Mouse (Mus musculus) MEL-GATA-1-ER (cell line): ENCODE data around the gene Vmn1r113.
"Not testable (repeated sequence)": the region's sequence is repeated elsewhere in the genome, so short reads cannot be mapped to it uniquely, and the experiment has no call there.

Experiments
- DNase-seq: peaks from one replicate; pipeline ENCODE4 v3.0.0-alpha.2; 2012; ENCODE audit warnings: low read depth; ENCODE audit errors: extremely low read depth

Gene Vmn1r113

GRCm38 (mm10) chr7:20786985-20787384 lies at the start of gene Vmn1r113:
Gene Vmn1r113 (plus strand): TSS chr7:20787285.
- DNase-seq = not testable (repeated sequence)

GRCm38 (mm10) chr7:20770885-20771284 lies 16.2 kb upstream of the Vmn1r113 start, which contains the start of gene Vmn1r112:
Gene Vmn1r112 (plus strand): TSS chr7:20771185.
- DNase-seq = not testable (repeated sequence)

- not testable (repeated sequence) for DNase-seq
Observed at GRCm38 (mm10) chr7:20812086-20812485, 25.0 kb downstream of the Vmn1r113 start, which contains the start of gene Vmn1r114. Gene Vmn1r114 (minus strand): TSS chr7:20812186.
